Mouse (Mus musculus): ENCODE measurements around the gene Slc13a2.

DNA sequence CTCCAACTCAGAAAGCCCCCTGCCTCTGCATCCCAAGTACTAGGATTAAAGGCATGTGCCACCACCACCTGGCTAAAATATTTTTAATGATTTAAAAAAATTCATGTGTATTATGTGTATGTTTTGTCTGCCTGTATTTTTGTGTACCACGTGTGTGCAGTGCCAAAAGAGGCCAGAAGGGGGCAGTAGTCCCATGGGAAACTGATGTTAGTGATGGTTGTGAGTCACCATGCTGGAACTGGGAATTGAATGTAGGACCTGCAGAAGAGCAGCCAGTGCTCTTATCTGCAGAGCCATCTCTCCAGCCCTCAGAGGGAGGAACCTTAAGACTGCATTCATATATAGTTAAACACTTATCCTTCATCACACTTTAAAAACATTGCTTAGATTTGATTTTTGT is 39.9 kb upstream of the Slc13a2 start:
- TF ChIP-seq CTCF (IDR thresholded peaks at IDR 0.05; ENCODE audit: borderline replicate concordance, insufficient read depth, low read length) = no peak
- no peak for TF ChIP-seq POLR2A (IDR thresholded peaks at IDR 0.05; ENCODE audit: low read depth, low read length)

All from embryonic fibroblast, embryonic 13.5 days (primary cell).